Mouse (Mus musculus): ENCODE measurements at regions not wholly inside any gene's neighbourhood (a gene's known extent, or its start where the extent isn't known, plus 50 kb on each side); places are given as distances from the start of the nearest gene placed in this dataset.

- DNase-seq (ENCODE audit: low spot score): no peak
- H3K36me3 ChIP-seq (replicated peaks): no peaks in the 10 kb centered on the region
- no peaks in the 10 kb centered on the region for H3K4me1 ChIP-seq
- H3K4me3 ChIP-seq: no peak overlapping the region
- H3K27ac ChIP-seq (replicated peaks): no peak overlapping the region
- WGBS: 75% methylated on average over 11 of the region's 11 CpGs
- peaks cover 7% of the 10 kb centered on the region; the same call in 1 of the 2 replicates for H3K27me3 ChIP-seq (replicated peaks; ENCODE audit: low read depth, poor library complexity, severe bottlenecking)
- no peaks in the 10 kb centered on the region for H3K9me3 ChIP-seq
Observed at GRCm38 (mm10) chr5:106392213-106392612, 65.8 kb downstream of the Barhl2 start.

- H3K27me3 ChIP-seq (replicated peaks; ENCODE audit: low read depth, poor library complexity, severe bottlenecking): peaks cover 11% of the 10 kb centered on the region; the same call in 1 of the 2 replicates
- no peaks in the 10 kb centered on the region for H3K9me3 ChIP-seq
- 85% methylated on average over 7 of the region's 7 CpGs for WGBS
- no peak for DNase-seq (ENCODE audit: low spot score)
- 0 out of 2 replicates have a peak, but pooled peaks cover 7% of the 10 kb centered on the region for H3K4me1 ChIP-seq
- H3K36me3 ChIP-seq (replicated peaks): no peaks in the 10 kb centered on the region
- H3K4me3 ChIP-seq: no peak overlapping the region
- no peak overlapping the region for H3K27ac ChIP-seq (replicated peaks)
Observed at GRCm38 (mm10) chr5:106386621-106387020, 71.3 kb downstream of the Barhl2 start.

DNA sequence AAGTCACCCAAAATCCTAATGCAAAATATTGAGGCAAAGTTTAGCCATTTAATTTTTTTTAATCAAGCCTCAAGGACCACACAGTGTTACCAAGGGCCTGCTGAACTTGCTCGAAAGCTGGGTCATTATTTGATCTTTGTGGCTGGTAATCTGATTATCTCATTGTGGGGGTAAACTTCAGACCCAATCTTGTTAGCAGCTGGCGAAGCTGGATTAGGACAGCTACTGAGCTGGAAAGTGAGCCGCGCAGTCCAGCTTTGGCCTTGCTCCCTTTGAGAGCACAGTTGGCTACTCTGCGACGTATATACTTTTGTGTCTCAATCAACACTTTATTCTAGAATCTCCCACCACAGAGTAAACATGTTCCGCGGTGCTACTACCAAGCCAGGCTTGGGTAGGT lies 72.1 kb downstream of the Barhl2 start:
- peaks cover 13% of the 10 kb centered on the region; the same call in 1 of the 2 replicates for H3K4me1 ChIP-seq
- no peaks in the 10 kb centered on the region for H3K36me3 ChIP-seq (replicated peaks)
- 59% methylated on average over 8 of the region's 8 CpGs for WGBS
- H3K4me3 ChIP-seq: no peak overlapping the region
- no peak for DNase-seq (ENCODE audit: low spot score)
- H3K9me3 ChIP-seq: no peaks in the 10 kb centered on the region
- no peak overlapping the region for H3K27ac ChIP-seq (replicated peaks)
- peaks cover 11% of the 10 kb centered on the region; the same call in 1 of the 2 replicates for H3K27me3 ChIP-seq (replicated peaks; ENCODE audit: low read depth, poor library complexity, severe bottlenecking)

DNA sequence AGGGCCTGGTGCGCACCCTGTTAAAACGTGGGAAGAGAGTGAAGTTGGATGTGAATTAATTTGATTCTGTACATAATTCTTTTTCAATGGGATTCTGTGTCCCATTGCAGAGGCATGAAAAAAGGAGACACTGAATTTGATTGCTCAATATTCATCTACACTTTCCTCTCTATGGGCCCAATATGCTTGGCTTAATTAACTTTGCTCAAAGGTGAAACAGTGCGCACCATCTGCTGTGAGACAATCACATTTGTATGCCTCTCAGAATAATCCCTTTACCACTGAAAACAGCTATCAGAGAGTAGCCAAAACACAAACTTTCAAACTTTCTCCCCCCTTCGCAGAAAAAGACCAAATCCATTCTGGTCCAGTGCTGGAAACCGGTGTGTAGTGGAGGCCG lies 72.7 kb downstream of the Barhl2 start:
- 68% methylated on average over 6 of the region's 6 CpGs for WGBS
- DNase-seq (ENCODE audit: low spot score): no peak
- Histone ChIP-seq H3K27ac (replicated peaks) (no peak overlapping the region), H3K27me3 (replicated peaks; ENCODE audit: low read depth, poor library complexity, severe bottlenecking) (peaks cover 11% of the 10 kb centered on the region; the same call in 1 of the 2 replicates), H3K4me1 (peaks cover 13% of the 10 kb centered on the region; the same call in 1 of the 2 replicates), H3K4me3 (no peak overlapping the region), H3K9me3 (no peaks in the 10 kb centered on the region), H3K36me3 (replicated peaks) (no peaks in the 10 kb centered on the region)

DNA sequence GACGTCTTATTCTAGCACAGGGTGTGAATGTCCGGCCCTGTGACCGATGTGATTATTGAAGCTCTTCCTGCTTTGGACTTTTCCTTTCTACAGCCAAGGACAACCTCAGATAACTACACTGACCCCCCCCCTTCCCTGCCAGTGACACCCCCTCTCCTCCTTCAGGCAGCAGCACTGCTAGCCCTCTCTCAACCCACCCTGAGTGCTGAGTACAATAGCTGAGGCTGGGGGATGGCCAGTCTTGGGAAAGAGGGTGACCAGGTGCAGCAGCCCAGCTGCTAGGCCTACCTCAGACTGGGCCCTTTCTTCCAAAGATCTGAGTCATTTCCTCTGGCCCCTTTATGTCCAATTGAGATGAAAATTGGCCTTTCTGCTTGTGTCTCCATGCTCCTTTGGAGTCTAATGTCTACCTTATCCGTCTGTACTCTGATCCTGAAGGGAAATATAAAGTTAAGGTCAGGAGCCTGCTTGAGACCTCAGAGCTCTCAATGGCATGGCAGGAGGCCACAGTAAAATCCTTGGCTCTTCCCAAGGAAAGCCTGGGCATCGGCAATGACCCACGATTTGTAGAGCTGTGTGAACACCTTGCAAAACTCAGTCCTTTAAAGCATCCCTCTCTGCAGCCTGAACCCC lies 73.7 kb downstream of the Barhl2 start:
- Histone ChIP-seq H3K4me1 (peaks cover 13% of the 10 kb centered on the region; the same call in 1 of the 2 replicates), H3K4me3 (no peak overlapping the region), H3K36me3 (replicated peaks) (no peaks in the 10 kb centered on the region), H3K27ac (replicated peaks) (no peak overlapping the region), H3K27me3 (replicated peaks; ENCODE audit: low read depth, poor library complexity, severe bottlenecking) (peaks cover 9% of the 10 kb centered on the region; the same call in 1 of the 2 replicates), H3K9me3 (no peaks in the 10 kb centered on the region)
- DNase-seq (ENCODE audit: low spot score): no peak
- 66% methylated on average over 6 of the region's 6 CpGs for WGBS

- Histone ChIP-seq H3K9me3 (no peaks in the 10 kb centered on the region), H3K27me3 (replicated peaks; ENCODE audit: low read depth, poor library complexity, severe bottlenecking) (0 out of 2 replicates have a peak, but pooled peaks cover 4% of the 10 kb centered on the region), H3K36me3 (replicated peaks) (no peaks in the 10 kb centered on the region), H3K27ac (replicated peaks) (no peak overlapping the region), H3K4me3 (no peak overlapping the region), H3K4me1 (peaks cover 13% of the 10 kb centered on the region; the same call in 1 of the 2 replicates)
- peak; percentile 19 for DNase-seq (ENCODE audit: low spot score)
- WGBS: 85% methylated on average over 3 of the region's 3 CpGs
Observed at GRCm38 (mm10) chr5:106381919-106382318, 76.0 kb downstream of the Barhl2 start.

DNA sequence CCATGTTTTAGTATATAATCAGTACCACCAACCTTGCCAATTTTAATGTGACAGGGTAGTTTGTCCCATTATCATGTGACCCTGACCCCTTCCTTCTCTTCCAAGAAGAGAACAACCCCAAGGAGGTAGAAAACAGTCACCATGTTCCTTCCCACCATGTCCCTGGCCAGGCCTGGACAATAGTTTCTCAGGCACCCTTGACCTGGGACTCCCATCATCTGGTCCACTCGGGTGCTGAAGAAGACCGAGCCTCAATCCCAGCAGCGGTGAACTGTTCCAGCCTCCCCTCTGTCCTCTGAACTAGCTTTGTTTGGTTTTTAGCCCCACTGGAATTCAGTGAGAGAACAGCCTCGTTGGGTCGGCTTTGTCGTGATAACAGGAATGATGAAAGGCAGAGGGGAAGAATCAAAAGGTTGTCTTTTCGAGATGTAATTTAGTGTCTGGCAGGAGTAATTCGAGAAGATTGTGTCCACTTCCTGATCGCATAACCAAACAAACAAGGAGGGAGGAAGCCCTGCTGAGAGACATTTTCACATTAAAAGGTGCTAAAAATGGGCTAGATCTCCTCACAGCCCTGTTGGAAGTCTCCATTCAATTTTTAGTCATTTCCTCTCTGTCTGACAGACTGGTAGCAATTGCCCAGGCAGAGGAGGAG lies 77.2 kb downstream of the Barhl2 start:
- no peak for DNase-seq (ENCODE audit: low spot score)
- Histone ChIP-seq H3K27ac (replicated peaks) (no peak overlapping the region), H3K4me1 (peaks cover 13% of the 10 kb centered on the region; the same call in 1 of the 2 replicates), H3K9me3 (no peaks in the 10 kb centered on the region), H3K27me3 (replicated peaks; ENCODE audit: low read depth, poor library complexity, severe bottlenecking) (no peaks in the 10 kb centered on the region), H3K4me3 (no peak overlapping the region), H3K36me3 (replicated peaks) (no peaks in the 10 kb centered on the region)
- WGBS: 30% methylated on average over 9 of the region's 9 CpGs

GRCm38 (mm10) chr5:106376781-106377525 lies 81.0 kb downstream of the Barhl2 start:
- Histone ChIP-seq H3K9me3 (no peaks in the 10 kb centered on the region), H3K36me3 (replicated peaks) (no peaks in the 10 kb centered on the region), H3K4me3 (no peak overlapping the region), H3K27ac (replicated peaks) (no peak overlapping the region), H3K4me1 (peaks cover 6% of the 10 kb centered on the region; the same call in 1 of the 2 replicates), H3K27me3 (replicated peaks; ENCODE audit: low read depth, poor library complexity, severe bottlenecking) (no peaks in the 10 kb centered on the region)
- DNase-seq (ENCODE audit: low spot score): no peak
- WGBS: 87% methylated on average over 25 of the region's 25 CpGs

DNA sequence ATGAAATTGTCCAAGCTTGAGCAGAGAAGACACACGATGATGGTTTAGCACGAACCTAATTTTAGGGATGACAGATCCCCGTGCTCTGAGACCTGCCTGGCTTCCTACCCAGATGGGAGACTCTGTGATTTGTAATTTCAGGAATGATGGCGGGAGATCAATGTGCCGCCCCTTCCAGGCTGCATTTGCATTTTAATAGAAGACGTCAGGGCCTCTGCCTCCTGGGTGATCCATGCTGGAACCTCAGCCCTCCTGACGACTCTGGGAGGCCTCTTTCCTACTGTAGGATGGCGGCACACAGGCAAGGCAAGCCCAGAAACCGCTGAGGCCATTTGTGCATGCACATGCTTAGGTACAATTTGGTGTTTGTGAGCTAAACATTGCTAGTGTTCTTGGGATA lies 90.1 kb downstream of the Barhl2 start:
- no peak overlapping the region for H3K27ac ChIP-seq (replicated peaks)
- no peak for DNase-seq (ENCODE audit: low spot score)
- no peaks in the 10 kb centered on the region for H3K9me3 ChIP-seq
- H3K4me1 ChIP-seq: no peaks in the 10 kb centered on the region
- no peaks in the 10 kb centered on the region for H3K27me3 ChIP-seq (replicated peaks; ENCODE audit: low read depth, poor library complexity, severe bottlenecking)
- no peak overlapping the region for H3K4me3 ChIP-seq
- WGBS: 39% methylated on average over 9 of the region's 9 CpGs
- H3K36me3 ChIP-seq (replicated peaks): no peaks in the 10 kb centered on the region

GRCm38 (mm10) chr5:106367312-106367711 lies 90.7 kb downstream of the Barhl2 start:
- Histone ChIP-seq H3K9me3 (no peaks in the 10 kb centered on the region), H3K27ac (replicated peaks) (no peak overlapping the region), H3K27me3 (replicated peaks; ENCODE audit: low read depth, poor library complexity, severe bottlenecking) (no peaks in the 10 kb centered on the region), H3K36me3 (replicated peaks) (no peaks in the 10 kb centered on the region), H3K4me1 (no peaks in the 10 kb centered on the region), H3K4me3 (no peak overlapping the region)
- 71% methylated on average over 5 of the region's 5 CpGs for WGBS
- no peak for DNase-seq (ENCODE audit: low spot score)

DNA sequence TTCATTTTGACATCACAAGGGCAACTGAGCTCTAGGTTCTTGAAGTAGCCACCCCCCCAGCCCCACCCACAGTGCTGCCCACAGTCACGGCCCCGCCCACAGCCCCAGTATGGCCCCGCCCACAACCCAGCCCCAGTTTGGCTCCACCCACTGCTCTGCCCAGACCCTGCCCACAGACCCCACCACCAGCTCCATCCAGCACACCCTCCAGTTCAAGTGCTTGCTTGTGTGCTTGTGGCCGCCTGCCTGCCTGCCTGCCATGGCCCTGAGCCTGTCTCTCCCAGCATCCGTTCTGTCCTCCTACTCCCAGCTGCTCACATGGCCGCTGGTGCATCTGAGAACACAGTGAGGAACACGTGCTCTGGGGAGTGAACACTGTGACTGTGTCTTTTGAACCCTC lies 92.0 kb downstream of the Barhl2 start:
- WGBS: 87% methylated on average over 7 of the region's 7 CpGs

GRCm38 (mm10) chr5:106365094-106365493 lies 92.9 kb downstream of the Barhl2 start:
- H3K27ac ChIP-seq (replicated peaks): no peak overlapping the region
- H3K27me3 ChIP-seq (replicated peaks; ENCODE audit: low read depth, poor library complexity, severe bottlenecking): no peaks in the 10 kb centered on the region
- no peak for DNase-seq (ENCODE audit: low spot score)
- WGBS: 48% methylated on average over 8 of the region's 8 CpGs
- H3K4me3 ChIP-seq: no peak overlapping the region
- H3K9me3 ChIP-seq: no peaks in the 10 kb centered on the region
- no peaks in the 10 kb centered on the region for H3K36me3 ChIP-seq (replicated peaks)
- H3K4me1 ChIP-seq: no peaks in the 10 kb centered on the region

More for the DNA sequence above, 92.0 kb downstream of the Barhl2 start:
- H3K27me3 ChIP-seq (replicated peaks; ENCODE audit: low read depth, poor library complexity, severe bottlenecking): no peaks in the 10 kb centered on the region
- DNase-seq (ENCODE audit: low spot score): no peak
- no peak overlapping the region for H3K27ac ChIP-seq (replicated peaks)
- no peak overlapping the region for H3K4me3 ChIP-seq
- no peaks in the 10 kb centered on the region for H3K36me3 ChIP-seq (replicated peaks)
- H3K9me3 ChIP-seq: no peaks in the 10 kb centered on the region
- no peaks in the 10 kb centered on the region for H3K4me1 ChIP-seq
